Mouse (Mus musculus): ENCODE measurements around the gene Mast1. TPM values are rescaled to one million over a fixed set of nuclear protein-coding genes. Genes with fewer than 3 reads are reported as not detected.

The Mast1 gene
- total and polyA plus RNA-seq, 3 experiments = 0.21 to 0.34 TPM; not detected in 1

DNA sequence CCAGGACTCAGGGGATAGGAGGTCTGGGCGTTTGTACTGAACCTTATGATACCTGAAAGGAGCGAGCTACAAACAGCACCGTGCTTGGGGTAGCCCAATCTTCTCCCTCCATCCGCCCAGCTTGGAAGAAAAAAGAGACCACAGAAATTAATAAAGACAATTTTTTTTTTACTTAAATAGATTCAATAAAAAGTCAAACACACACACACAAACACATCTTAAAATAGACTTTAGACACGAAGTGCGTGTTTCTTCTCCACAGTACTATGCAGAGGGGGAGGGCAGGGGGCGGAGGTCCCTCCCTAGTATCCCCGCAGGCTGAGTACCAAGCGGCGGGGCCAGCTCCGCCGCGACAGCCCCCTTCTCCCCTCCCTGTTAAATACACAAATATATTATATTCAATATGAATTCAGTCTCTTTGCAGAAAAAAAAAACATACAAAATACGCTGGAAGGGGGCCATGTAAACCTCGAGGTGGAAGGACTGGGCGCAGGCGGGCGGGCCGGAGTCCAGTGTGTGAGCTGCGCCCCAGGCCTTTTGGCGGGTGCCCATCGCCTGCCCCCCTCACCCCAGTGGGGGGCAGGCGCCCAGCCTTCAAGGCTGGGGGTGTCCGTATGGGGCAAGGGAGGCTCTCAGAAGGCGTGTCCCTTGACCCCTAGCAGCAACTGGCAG is 39.7 kb upstream of the Mast1 start:
- H3K9me3 ChIP-seq (replicated peaks; ENCODE audit: low read length) = no peaks in the 10 kb centered on the region
- no peaks in the 10 kb centered on the region for H3K27me3 ChIP-seq (replicated peaks)
- H3K79me2 ChIP-seq (replicated peaks; ENCODE audit: control insufficient read depth, extremely low read depth, insufficient read depth, poor library complexity, severe bottlenecking) = peaks cover 20% of the 10 kb centered on the region
- no peak for DNase-seq (ENCODE audit: extremely low read depth)
- peak overlapping the region; percentile 82 to 94 (median 92) for H3K4me3 ChIP-seq (replicated peaks in 1 of 3; ENCODE audit: low read depth in 2 of 3, low read length in 2 of 3, poor library complexity in 1 of 3)
- H3K4me1 ChIP-seq (ENCODE audit: control insufficient read depth in 1 of 2, insufficient read depth in 2 of 2) = peaks cover 5 to 29% of the 10 kb centered on the region in 2 experiments
- H3K9ac ChIP-seq (ENCODE audit: insufficient read depth, low read depth) = peak overlapping the region; percentile 81
- peak overlapping the region; percentile 93 for H3K27ac ChIP-seq (ENCODE audit: insufficient read depth, low read depth)
- peaks cover 13 to 24% of the 10 kb centered on the region in 2 experiments for H3K36me3 ChIP-seq (replicated peaks in 1 of 2; ENCODE audit: control insufficient read depth in 1 of 2, insufficient read depth in 1 of 2, low read length in 1 of 2)
- no peak for TF ChIP-seq UBTF (IDR thresholded peaks at IDR 0.05; ENCODE audit: low read depth, low read length)
- TF ChIP-seq CTCF (conservative IDR thresholded peaks at IDR 0.05 in 1 of 2, IDR thresholded peaks at IDR 0.05 in 1 of 2; ENCODE audit: low read depth in 2 of 2, low read length in 2 of 2) = no peak
- 0 out of 2 replicates have a peak, but pooled peaks have one; percentile 15 for TF ChIP-seq NELFE (IDR thresholded peaks at IDR 0.05; ENCODE audit: low read depth, low read length)
- TF ChIP-seq CHD1 (IDR thresholded peaks at IDR 0.05; ENCODE audit: low read depth, low read length) = peak; percentile 96
- TF ChIP-seq TCF12 (IDR thresholded peaks at IDR 0.05; ENCODE audit: low read depth, low read length) = no peak
- no peak overlapping the region for H3K4me2 ChIP-seq (ENCODE audit: insufficient read depth, low read depth, poor library complexity, severe bottlenecking)
- dilution Hi-C loops (cut with MboI; ENCODE audit: extremely low pct_ligation_motif_present, extremely low pct_unique_long_range_greater_than_20kb, low sequenced_read_pairs) (no loop called here), in situ Hi-C loops (cut with MboI; ENCODE audit: low pct_ligation_motif_present, low pct_unique_long_range_greater_than_20kb, low sequenced_read_pairs) (no loop called here)

DNA sequence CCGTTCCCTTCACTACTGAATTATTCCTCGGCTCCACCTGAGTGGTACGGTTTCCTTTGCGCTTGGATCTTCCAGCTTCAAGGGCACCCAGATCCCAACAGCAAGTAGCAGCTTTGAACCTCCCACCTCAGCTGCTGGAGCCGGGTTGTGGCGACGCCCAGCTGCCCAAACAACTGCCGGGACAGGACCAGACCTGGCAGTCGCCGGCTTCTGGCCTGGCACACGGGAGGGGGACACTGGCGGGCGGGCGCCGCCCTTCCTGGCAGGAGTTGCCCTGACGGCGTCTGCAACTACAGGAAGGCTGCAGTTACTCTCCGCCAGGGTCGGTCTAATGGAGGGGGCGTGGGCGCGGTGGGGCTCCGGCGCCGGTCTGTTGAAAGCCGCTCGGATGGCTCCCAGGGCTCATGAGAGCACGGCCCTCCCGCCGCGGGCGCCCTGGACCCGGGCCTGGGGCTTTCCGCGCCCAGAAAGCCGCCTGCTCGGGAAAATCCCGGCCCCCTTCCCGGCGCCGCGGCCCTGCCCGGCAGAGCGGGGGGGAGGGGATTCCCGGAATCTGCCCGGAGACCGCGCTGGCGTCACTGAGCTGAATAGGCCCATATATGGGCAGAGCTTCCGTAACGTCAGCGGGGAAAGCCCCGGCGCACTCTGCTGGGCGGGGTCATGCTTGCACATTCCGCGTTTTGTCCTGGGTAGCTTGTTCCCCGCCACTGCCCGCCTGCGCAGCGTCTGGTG is 39.0 kb upstream of the Mast1 start:
- peak overlapping the region; percentile 81 for H3K9ac ChIP-seq (ENCODE audit: insufficient read depth, low read depth)
- no peaks in the 10 kb centered on the region for H3K27me3 ChIP-seq (replicated peaks)
- H3K4me3 ChIP-seq (replicated peaks in 1 of 3; ENCODE audit: low read depth in 2 of 3, low read length in 2 of 3, poor library complexity in 1 of 3) = peak overlapping the region; percentile 82 to 94 (median 92)
- peaks cover 20 to 31% of the 10 kb centered on the region in 2 experiments for H3K36me3 ChIP-seq (replicated peaks in 1 of 2; ENCODE audit: control insufficient read depth in 1 of 2, insufficient read depth in 1 of 2, low read length in 1 of 2)
- peaks cover 0 to 22% of the 10 kb centered on the region in 2 experiments; a peak in 2 of 4 replicates for H3K4me1 ChIP-seq (ENCODE audit: control insufficient read depth in 1 of 2, insufficient read depth in 2 of 2)
- in situ Hi-C loops (cut with MboI; ENCODE audit: low pct_ligation_motif_present, low pct_unique_long_range_greater_than_20kb, low sequenced_read_pairs) (no loop called here), dilution Hi-C loops (cut with MboI; ENCODE audit: extremely low pct_ligation_motif_present, extremely low pct_unique_long_range_greater_than_20kb, low sequenced_read_pairs) (no loop called here)
- no peaks in the 10 kb centered on the region for H3K9me3 ChIP-seq (replicated peaks; ENCODE audit: low read length)
- H3K4me2 ChIP-seq (ENCODE audit: insufficient read depth, low read depth, poor library complexity, severe bottlenecking) = peak overlapping the region; percentile 98
- peaks cover 20% of the 10 kb centered on the region for H3K79me2 ChIP-seq (replicated peaks; ENCODE audit: control insufficient read depth, extremely low read depth, insufficient read depth, poor library complexity, severe bottlenecking)
- peak; percentile 91 for DNase-seq (ENCODE audit: extremely low read depth)
- H3K27ac ChIP-seq (ENCODE audit: insufficient read depth, low read depth) = peak overlapping the region; percentile 93
- no peak for TF ChIP-seq EP300 (IDR thresholded peaks at IDR 0.05; ENCODE audit: low read length)
- peak; percentile 81 for TF ChIP-seq ELF1 (IDR thresholded peaks at IDR 0.05; ENCODE audit: low read depth, low read length)
- TF ChIP-seq TCF12 (IDR thresholded peaks at IDR 0.05; ENCODE audit: low read depth, low read length) = peak; percentile 94
- TF ChIP-seq USF1 (IDR thresholded peaks at IDR 0.05; ENCODE audit: low read depth, low read length) = no peak
- no peak for TF ChIP-seq USF2 (conservative IDR thresholded peaks at IDR 0.05; ENCODE audit: low read depth, low read length)
- 0 out of 2 replicates have a peak, but pooled peaks have one; percentile 56 for TF ChIP-seq TBP (conservative IDR thresholded peaks at IDR 0.05; ENCODE audit: low read depth, low read length)
- TF ChIP-seq MYC (IDR thresholded peaks at IDR 0.05; ENCODE audit: low read depth, low read length) = no peak
- TF ChIP-seq SIN3A (IDR thresholded peaks at IDR 0.05; ENCODE audit: low read length) = peak; percentile 96
- peak; percentile 79; the same call in 1 of the 2 replicates for TF ChIP-seq POLR2A (IDR thresholded peaks at IDR 0.05; ENCODE audit: low read depth, low read length)
- TF ChIP-seq UBTF (IDR thresholded peaks at IDR 0.05; ENCODE audit: low read depth, low read length) = peak; percentile 95
- TF ChIP-seq MXI1 (IDR thresholded peaks at IDR 0.05; ENCODE audit: low read depth, low read length) = peak; percentile 91
- no peak for TF ChIP-seq GABPA (IDR thresholded peaks at IDR 0.05; ENCODE audit: insufficient replicate concordance, low read depth, low read length)
- no peak for TF ChIP-seq E2F4 (IDR thresholded peaks at IDR 0.05; ENCODE audit: insufficient replicate concordance, low read depth, low read length)
- no peak for TF ChIP-seq RAD21 (IDR thresholded peaks at IDR 0.05; ENCODE audit: low read depth, low read length)
- 0 out of 2 replicates have a peak, but pooled peaks have one; percentile 33 for TF ChIP-seq ZNF384 (IDR thresholded peaks at IDR 0.05; ENCODE audit: low read depth, low read length)
- no peak for TF ChIP-seq PAX5 (IDR thresholded peaks at IDR 0.05; ENCODE audit: low read length)
- TF ChIP-seq NRF1 (IDR thresholded peaks at IDR 0.05; ENCODE audit: low read depth, low read length) = peak; percentile 78
- peak; percentile 84 for TF ChIP-seq IRF4 (IDR thresholded peaks at IDR 0.05; ENCODE audit: low read depth, low read length)
- TF ChIP-seq BHLHE40 (IDR thresholded peaks at IDR 0.05; ENCODE audit: low read depth, low read length) = peak; percentile 81
- peak; percentile 96 for TF ChIP-seq CHD2 (IDR thresholded peaks at IDR 0.05; ENCODE audit: low read length)
- TF ChIP-seq CTCF (conservative IDR thresholded peaks at IDR 0.05 in 1 of 2, IDR thresholded peaks at IDR 0.05 in 1 of 2; ENCODE audit: low read depth in 2 of 2, low read length in 2 of 2) = 0 out of 4 replicates have a peak, but pooled peaks of 1 of the 2 experiments have one; percentile 1
- TF ChIP-seq MAFK (IDR thresholded peaks at IDR 0.05; ENCODE audit: insufficient replicate concordance, low read length) = peak; percentile 65; the same call in 1 of the 2 replicates
- TF ChIP-seq MEF2A (IDR thresholded peaks at IDR 0.05; ENCODE audit: borderline replicate concordance, low read depth, low read length) = peak; percentile 93
- TF ChIP-seq CHD1 (IDR thresholded peaks at IDR 0.05; ENCODE audit: low read depth, low read length) = no peak; the same call in 1 of the 2 replicates
- no peak for TF ChIP-seq JUN (IDR thresholded peaks at IDR 0.05; ENCODE audit: insufficient read depth, low read depth, low read length)
- TF ChIP-seq POLR2AphosphoS2 (IDR thresholded peaks at IDR 0.05; ENCODE audit: low read depth, low read length) = no peak; the same call in 1 of the 2 replicates
- no peak for TF ChIP-seq JUND (conservative IDR thresholded peaks at IDR 0.05; ENCODE audit: low read depth, low read length)
- peak; percentile 49; the same call in 1 of the 2 replicates for TF ChIP-seq NELFE (IDR thresholded peaks at IDR 0.05; ENCODE audit: low read depth, low read length)

All from CH12.LX (cell line).